Mouse (Mus musculus): Measurements from ENCODE around the gene Rpia. TPM values are rescaled to one million over a fixed set of nuclear protein-coding genes. Genes with fewer than 3 reads are reported as not detected.

Gene Rpia
- total and polyA plus RNA-seq, 3 experiments = 6.9 to 16.8 (median 15.6) TPM

DNA sequence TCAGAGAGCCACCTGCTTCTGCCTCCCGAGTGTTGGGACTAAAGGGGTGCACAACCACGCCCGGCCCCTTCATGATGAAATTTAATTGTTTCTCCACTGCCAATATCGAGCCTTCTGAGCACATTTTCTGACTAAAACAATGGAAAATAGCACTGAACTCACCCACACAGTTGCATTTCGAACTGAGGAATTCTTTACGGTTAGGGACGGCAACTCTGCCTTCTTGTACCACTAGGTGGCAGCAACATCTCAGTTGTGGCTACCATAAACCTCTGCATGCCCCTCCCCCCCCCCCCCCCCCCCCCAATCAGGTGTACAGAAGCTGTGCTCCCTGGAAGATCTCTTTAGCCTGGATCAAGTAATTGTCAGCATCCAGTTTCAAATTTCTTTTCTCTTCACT, 13.2 kb upstream of the Rpia start:
- DNase-seq = peak; percentile 41

DNA sequence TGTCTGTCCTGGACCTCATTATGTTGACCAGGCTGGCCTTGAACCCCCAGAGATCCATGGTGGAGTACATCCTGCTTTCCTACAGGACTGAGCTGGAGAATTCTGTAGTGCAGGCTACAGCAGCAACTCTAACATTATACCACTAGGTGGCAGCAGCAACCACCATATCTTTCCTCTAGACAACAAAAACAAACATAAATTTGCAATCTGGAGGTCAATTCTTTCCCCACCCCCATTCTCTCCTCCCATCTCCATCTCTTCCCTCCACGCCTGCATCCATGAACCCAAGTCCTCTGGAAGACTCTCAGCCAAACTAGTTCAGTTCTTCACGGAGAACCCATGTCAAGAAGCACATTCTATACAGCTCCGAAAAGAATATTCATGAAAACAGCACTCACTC, 12.6 kb upstream of the Rpia start:
- DNase-seq = peak; percentile 42

DNA sequence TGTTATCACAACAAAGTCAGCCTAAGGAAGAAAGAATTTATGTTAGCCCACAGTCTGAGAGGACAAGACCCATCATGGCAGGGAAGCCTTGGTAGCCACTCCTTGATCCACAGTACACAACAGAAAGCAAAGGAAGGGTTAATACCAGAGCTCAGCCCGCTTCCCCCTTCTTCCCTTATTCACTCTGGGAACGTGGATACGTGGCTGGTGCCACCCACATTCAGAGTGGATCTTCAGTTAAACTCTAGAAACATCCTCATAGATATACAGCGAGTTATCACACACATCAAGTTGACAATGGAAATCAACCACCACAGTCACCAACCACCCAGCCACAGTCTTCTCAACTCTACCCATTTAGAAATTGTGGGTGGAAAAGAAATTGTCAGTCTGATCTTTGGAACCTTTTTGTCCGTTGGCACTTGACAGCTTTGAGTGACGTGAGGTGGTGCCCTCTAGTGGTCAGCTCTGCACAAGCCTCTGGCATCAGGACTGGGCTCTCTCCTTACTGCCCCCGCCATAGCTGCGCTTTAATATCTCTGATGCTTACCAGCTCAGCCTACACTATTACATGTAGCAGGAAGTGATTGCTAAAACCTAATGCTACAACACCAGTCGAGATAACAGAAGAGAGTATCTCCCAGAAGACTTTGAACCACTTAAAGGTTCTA, 5.7 kb upstream of the Rpia start:
- peak; percentile 64 for DNase-seq

DNA sequence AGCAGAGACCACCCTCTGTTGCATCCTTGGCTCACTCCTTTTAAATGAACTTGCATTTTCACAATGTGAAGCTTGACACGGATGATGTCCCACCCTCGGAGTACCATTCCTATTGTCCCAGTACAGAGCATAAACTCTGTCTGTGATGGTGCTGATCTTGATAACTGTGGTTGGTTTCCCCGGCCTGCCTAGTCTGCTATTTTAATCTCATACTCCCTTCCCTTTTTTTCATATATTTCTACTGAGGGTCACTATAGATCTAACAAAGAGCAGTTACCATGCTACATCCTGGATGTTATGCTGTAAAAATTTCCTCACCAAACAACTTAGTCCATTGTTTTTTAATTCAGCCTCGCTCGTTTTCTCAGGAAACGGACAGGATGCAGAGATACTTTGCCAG, 4.9 kb upstream of the Rpia start:
- DNase-seq = no peak

DNA sequence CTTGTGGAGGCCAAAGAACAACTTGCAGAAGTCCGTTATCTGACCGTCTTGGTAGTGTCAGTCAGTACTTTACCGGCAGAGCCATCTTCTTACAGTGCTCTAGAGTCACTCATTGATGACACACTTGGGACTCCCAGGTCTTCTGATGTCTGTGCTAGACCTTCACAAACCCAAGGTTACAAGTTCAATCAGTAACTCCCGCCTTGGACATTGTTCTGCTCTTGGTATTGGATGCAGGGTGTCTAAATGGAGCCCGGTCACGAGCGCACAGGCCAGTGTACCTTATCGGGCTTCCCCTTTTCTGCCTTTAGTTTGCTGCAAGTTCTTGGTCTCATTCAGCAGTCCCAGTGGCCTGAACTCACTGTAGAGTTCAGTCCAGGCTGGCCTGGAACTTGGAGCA, 612 bp upstream of the Rpia start:
- DNase-seq = no peak

DNA sequence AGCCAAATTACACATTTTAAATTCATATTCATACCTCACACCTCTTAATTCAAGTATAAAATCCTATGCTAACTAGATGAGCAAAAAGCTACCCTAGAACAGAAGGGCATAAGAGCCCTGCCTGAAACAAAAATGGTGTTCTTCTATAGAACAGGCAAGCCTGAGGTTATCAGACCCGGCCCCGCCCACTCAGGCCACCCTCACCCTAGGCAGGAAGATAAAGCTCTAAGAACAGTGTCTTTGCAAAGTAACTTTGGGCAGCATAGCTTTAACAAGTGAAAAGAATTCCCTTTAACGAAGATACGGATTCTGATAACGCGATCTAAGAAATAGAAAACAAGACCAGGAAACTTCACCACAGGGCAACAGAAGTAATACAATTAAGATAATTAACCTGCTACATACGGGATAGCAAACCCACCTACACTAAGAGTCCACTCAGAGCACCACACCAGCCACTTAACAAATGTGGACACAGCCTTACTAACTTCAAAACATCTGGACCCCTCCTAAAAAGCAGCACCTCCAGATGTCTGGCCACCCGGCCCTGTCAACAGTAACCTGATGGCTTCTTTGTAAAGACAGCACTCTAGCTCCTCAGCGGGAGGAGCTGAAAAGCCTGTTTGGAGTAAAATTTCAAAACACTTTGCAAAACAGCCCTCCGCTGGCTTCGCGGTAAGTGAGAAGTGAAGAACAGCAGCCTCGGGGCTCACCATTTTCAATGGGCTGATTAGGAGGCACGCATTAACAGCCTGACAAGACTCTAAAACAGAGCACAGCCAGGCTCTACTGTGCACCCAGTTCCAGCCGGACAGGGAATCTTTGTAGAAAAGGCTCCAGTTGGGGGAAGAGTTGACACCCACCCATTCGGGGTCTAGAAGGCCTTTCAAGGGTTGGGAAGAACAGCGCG, 925 bp downstream of the Rpia start:
- DNase-seq = peak; percentile 29

DNA sequence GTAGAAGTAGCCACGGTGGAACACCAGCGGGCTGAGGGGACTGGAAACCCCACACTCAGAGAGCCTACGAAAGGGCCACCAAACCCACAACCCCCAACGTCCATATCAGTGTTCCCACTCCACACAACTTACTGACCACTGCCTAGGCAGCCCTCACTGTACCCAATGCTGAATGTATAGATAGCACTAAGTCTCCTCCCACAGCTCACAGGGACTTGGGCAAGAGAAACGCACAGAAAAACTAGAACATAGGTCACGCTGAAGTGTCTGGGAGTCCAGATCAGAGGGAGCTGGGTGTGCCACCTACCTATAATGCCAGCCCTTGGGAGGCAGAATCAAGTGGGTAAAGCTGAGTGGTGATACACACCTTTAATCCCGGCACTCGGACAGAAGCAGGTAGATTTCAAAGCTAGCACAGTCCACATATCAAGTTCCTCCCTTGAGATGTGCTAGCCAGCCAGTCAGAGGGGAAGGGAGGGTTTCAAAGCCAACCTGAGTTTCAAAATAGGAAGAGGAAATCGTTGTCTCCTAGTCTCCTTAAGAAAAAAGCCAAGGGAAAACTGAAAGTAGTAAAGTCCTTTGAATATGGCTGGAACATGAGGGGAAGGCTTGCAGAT, 1.9 kb downstream of the Rpia start:
- DNase-seq = peak; percentile 17

DNA sequence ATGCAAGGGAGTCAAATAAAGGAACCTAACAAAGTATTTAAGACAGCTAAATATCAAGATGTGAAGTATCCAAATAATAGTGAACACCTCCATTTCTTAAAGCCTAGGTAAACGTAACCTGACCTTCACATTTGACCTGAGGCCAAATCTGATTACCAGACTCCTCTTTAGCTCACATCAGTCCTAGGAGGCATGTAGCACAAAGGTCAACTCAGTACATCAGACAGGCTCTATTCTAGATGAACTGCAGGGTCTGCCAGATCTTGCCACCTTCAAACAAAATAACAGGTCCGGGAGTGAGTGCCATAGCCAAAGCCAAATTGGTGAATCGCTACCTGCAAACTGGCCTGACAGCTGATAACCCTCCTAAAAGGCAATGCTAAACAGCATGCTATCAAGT, 2.9 kb downstream of the Rpia start:
- no peak for DNase-seq

GRCm38 (mm10) chr6:70787524-70787923, 4.5 kb downstream of the Rpia start:
- DNase-seq = peak; percentile 26

- no peak for DNase-seq
Observed at GRCm38 (mm10) chr6:70785852-70786251, 6.2 kb downstream of the Rpia start.

DNA sequence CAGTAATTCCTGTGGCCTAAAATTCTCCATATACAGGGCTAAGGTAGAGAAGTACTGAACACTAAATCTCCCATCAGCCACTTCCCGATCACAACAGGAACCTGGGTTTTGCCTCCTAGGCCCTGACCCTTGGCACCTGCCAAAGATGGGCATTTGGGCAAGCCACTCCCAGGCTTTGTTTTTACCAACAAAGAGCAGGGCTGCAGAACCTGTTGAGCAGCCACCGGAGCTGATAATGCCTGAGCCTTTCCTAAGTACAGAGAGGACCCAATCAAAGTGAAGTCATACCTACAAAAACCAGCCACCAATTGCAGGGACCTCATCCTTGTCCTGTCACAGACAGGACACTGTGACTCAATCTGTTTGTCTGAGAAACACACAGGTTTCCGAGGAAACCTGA, 7.2 kb downstream of the Rpia start:
- DNase-seq = no peak

DNA sequence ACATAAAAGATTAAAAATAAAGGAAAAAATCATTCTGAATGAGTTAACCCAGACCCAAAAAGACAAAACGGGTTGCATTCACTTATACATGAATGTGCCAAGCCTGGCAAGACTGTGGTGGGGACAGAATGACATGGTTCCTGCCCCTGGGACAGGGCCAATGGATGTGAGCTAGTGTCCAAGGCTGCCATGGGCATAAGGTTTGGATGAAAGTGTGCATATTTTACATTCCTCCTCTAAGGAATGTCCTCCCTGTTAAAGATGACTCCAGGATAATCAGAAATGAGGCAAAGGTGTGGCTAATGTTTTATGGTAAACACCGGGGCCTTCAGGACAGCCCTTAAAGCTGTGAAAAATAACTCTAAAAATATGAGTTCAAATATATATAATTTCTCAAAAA, 10.7 kb downstream of the Rpia start:
- no peak for DNase-seq

DNA sequence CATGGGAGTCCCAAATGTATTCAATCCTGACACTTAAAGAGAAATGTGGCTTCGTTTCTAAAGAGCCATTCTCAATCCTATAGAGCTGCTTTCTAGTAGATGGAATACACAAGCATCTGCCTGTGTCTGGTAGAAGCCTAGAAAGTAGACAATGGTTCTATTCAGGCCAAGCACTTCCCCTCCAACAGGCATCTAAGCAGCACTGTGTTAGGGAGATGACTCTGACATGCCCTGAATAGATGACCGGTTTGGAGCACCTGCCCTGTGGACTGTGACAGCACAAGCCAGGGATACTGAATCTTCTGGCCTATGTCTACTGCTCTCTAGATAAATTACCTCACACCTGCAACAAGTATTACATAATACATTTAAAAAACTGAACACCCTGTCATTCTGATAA, 17.7 kb downstream of the Rpia start:
- no peak for DNase-seq

- DNase-seq = no peak
Observed at GRCm38 (mm10) chr6:70773769-70774168, 18.3 kb downstream of the Rpia start.

DNA sequence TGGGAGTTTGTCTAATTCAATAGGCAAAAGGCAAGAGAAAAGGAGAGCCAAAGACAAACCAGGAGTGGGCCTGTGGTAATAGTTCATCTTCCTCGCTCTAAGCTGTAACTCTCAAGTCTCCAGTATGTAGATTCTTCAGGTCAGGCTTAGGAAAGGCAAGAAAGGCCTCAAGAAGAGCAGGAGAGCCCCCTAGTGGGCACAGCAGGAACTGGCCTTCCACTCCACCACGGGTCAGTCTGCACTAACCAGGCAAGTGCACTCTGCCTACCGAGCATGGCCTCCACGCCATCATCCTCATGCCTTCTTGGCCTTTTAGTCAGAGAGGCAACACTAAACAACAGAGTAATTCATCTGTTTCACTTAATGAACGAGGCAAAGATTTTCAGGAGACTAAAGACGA, 23.3 kb downstream of the Rpia start:
- peak; percentile 60 for DNase-seq

- no peak for DNase-seq
Observed at GRCm38 (mm10) chr6:70765076-70765475, 27.0 kb downstream of the Rpia start.

DNA sequence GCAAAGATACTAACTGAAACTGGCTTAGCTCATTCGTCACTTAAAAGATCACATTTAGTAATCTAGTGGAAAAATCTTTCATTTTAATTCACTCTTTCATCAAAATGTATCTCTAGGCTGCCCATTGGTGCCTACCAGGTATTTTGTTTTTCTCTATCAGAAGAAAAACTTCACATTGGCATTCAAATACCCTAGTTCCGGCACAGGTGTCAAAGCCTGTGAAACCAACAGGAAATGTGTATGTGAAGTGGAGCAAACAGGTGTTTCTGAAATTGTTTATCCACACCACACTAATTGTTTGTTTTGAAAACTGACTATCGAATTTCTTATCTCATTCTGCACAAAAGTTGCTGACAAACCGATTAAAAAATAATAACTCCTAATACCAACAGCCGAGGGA, 27.5 kb downstream of the Rpia start:
- no peak for DNase-seq

GRCm38 (mm10) chr6:70763881-70764280, 28.2 kb downstream of the Rpia start:
- DNase-seq = no peak

DNA sequence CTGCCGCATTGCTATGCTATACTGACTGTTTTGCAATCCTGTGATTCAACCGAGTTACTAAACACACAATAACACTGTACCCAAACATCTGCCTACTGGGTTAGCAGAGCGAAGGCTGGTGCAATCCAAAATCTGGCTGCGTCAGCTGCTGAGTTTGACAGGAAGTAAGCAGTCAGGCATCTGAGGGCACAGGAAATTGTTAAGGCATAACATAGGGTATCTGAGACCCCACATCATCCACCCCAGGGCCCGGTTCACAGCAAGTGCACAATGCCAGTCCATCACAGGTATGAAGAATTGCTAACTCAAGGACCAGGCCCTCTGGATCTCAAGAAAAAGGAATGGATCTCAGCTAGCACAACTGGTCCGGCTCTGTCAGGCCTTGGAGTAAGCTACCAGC, 29.4 kb downstream of the Rpia start:
- DNase-seq = no peak

DNA sequence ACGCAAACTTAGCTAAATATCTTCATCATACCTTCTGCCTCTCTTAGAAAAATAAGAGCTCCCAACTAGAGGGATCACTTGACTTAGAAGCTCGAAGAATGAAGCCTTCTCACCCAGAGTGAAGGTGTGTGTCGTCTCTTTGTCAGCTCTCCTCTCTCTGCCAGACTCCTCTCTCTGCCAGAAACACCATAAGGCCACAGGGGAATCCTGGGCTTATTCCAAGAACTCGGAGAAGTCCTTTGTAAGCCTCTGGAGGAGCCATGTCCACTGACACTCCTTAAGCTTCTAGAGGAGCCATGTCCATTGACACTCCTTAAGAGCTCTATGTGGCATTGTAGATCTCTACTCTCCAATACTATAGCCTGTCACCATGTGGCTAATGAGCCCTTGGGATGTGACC, 31.1 kb downstream of the Rpia start:
- DNase-seq = no peak

DNA sequence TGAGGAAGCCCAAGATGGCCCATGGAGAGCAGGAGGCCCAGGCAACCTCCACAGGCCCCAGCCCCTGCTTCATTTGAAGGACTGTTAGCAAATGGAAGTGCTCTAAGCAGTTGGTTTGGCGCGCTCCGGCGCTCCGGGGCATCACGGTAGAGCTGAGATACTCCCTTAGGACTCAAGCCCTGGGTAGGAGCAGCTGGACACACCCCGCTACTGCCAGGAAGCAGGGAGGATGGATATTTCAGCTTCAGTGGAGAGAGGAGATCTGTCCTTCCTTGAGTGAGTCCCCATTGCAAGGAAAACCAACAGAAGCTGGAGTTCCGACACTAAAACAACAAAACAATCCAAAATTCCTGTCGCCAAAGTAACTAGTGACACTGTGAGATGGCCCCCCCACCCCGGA, 37.2 kb downstream of the Rpia start:
- DNase-seq = no peak

DNA sequence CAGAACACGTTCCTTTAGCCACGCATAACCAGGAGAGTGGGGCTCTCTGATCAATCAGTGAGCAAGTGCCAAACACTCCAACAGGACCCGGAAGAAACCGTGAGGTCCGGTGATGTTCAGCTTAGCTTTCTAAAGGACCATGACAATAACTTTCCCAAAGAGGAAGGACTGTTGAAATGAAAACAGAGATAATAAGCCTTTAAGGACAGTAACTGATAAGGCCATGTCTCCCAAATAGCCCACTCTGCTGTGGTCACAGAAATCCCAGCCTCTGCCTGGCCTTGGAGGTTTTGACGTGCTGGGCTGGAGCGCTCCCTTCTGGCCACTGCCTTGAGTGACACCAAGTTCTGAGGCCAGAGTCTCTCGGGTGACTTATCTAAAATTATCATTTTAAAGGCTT, 39.7 kb downstream of the Rpia start:
- peak; percentile 20 for DNase-seq

DNA sequence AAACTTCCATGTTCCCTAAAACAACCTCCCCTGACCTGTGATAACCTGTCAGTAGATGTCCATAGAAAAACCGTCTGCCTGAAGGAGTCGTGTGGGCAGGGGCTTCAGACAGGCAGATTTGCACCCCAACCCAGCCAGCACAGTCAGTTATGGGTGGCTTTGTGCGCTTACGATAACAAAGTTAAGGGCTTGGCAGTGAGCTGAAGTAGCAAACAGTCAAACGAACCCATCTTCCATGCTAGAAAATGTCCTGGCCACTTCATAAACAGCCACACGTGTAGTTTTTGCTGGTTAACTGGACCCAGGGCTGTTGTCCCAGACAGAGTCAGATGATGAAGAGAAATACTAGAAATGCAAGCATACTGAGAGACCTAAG, 40.1 kb downstream of the Rpia start:
- no peak for DNase-seq

Data from adrenal gland, adult 2 months (tissue).